Mouse (Mus musculus) limb, embryonic 13.5 days (tissue): ENCODE data around the gene Ptgs1. TPM values are rescaled to one million over a fixed set of nuclear protein-coding genes. Genes with fewer than 3 reads are reported as not detected.

ENCODE experiments used
- ATAC-seq: fragments of 200-750 bp; cut with Nextera tagmentation; 2 replicates; pipeline ENCODE4 v1.8.0; 2017; ENCODE audit warnings: low read depth, moderate number of reproducible peaks, moderate TSS enrichment; ENCODE audit not compliant: low FRiP score
- H3K27ac ChIP-seq: fragments of 300-500 bp; sonication (generic); 2 replicates; pipeline ENCODE4 v1.5.1; 2015; ENCODE audit warnings: inconsistent platforms, mild to moderate bottlenecking, moderate library complexity
- H3K27me3 ChIP-seq: fragments of 300-500 bp; sonication (generic); 2 replicates; pipeline ENCODE4 v1.6.1; 2015; ENCODE audit warnings: mild to moderate bottlenecking, inconsistent platforms
- H3K36me3 ChIP-seq: fragments of 300-500 bp; sonication (generic); 2 replicates; pipeline ENCODE4 v1.6.1; 2015; ENCODE audit warnings: inconsistent platforms, mild to moderate bottlenecking, moderate library complexity
- H3K4me1 ChIP-seq: fragments of 300-500 bp; sonication (generic); 2 replicates; pipeline ENCODE4 v1.6.1; 2015; ENCODE audit warnings: inconsistent platforms
- H3K4me2 ChIP-seq: fragments of 300-500 bp; sonication (generic); replicated peaks from 2 replicates; pipeline ENCODE4 v1.6.1; 2015; ENCODE audit warnings: inconsistent platforms, mild to moderate bottlenecking, moderate library complexity
- H3K4me3 ChIP-seq: fragments of 300-500 bp; sonication (generic); 2 replicates; pipeline ENCODE4 v1.5.1; 2015; ENCODE audit warnings: moderate library complexity, mild to moderate bottlenecking, inconsistent platforms
- H3K9ac ChIP-seq: fragments of 300-500 bp; sonication (generic); 2 replicates; pipeline ENCODE4 v1.6.1; 2015; ENCODE audit warnings: mild to moderate bottlenecking, inconsistent platforms
- H3K9me3 ChIP-seq: fragments of 300-500 bp; sonication (generic); 2 replicates; pipeline ENCODE4 v1.6.1; 2016; ENCODE audit warnings: inconsistent platforms
- WGBS: fragments of 180-500 bp; shearing (Covaris S2); methylation state at CpG from one replicate; pipeline ENCODE4 v1.1.7; 2015; 5-methylcytosine and 5-hydroxymethylcytosine counted together
- polyA plus RNA-seq: library from polyadenylated mRNA; unstranded; fragments of >200 nt; fragmentation: Nextera tagmentation; extraction: Ambion mirVana; gene quantifications from 2 replicates; pipeline ENCODE4 v1.2.1, GENCODE M21; 2015

The Ptgs1 gene
- polyA plus RNA-seq, 1 experiment from 2014 or later = 9.1 TPM

DNA sequence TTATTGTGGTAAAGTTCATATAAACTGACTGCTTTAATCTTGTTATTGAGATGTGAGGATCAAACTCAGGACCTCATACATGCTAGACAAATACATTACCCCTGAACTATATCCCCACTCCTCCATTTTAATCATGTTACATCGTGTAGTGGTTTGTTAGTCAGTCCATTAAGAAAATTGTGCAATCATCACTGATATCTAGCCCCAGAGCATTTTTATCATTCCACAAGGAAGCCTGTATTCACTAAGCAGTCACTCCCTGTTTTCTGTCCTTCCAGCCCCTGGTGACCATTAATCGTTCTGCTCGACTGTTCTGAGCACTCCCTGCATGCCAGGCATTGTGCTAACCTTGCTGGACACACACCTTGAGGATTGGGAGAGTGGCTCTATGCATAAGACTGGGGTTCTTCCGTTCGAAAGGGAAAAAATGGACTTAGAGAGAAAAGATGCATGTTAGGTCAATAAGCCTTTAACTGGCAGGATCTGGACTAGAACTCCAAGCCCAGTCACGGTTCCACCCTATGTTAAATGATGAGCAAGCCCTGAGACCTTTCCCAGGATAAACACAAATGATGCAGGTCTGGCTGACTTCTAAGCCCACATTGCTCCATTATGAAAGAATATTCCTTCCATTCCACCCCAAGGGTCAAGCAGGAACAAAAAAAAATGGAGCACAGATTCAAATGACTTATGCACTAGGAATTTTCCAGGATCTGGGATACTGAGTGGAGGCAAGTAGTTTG is 29.7 kb downstream of the Ptgs1 start:
- H3K9ac ChIP-seq = no peak overlapping the region
- no peak overlapping the region for H3K4me3 ChIP-seq
- no peaks in the 10 kb centered on the region for H3K4me1 ChIP-seq
- H3K27ac ChIP-seq = no peak overlapping the region
- no peaks in the 10 kb centered on the region for H3K27me3 ChIP-seq
- H3K36me3 ChIP-seq = no peaks in the 10 kb centered on the region
- no peak for ATAC-seq
- no peak overlapping the region for H3K4me2 ChIP-seq
- no peaks in the 10 kb centered on the region for H3K9me3 ChIP-seq
- WGBS = 81% methylated on average over 6 of the region's 6 CpGs

DNA sequence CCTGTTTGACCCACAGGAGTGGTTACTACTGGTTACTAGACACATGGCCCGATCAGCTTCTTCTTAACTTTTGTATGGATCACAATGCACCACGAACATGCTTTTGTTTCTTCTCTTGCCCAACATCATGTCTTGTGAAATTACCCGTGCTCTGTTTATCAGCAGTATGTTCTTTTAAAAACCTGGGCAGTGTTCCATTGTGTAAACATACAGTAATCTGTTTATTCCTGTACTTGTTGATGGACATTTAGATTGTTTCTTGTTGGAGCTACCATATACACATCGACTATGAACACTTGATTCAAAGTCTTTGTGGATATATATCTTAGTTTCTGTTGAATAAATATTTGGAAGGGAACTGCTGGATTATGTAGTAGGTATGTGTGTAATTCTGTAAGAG is 31.8 kb downstream of the Ptgs1 start:
- no peaks in the 10 kb centered on the region for H3K4me1 ChIP-seq
- no peaks in the 10 kb centered on the region for H3K9me3 ChIP-seq
- no peak overlapping the region for H3K4me2 ChIP-seq

DNA sequence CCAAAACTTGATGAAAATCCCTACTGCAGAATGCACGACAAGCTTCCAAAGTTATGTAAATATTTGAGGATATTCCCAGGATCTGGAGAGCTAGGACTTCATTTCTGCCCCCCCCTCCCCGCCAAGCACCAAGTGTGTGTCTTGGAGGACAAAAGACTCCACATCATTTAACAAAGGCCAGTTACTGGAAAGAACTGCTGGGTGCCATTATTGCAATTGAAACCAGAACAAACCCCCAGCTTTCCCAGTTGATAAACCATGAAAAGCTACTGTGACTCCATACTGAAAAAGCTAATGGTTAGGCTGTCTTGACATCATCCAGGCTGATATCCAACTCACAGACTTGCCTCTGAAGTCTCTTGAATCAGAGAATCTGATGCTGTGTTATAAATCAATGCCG is 39.2 kb downstream of the Ptgs1 start:
- Histone ChIP-seq H3K36me3 (no peaks in the 10 kb centered on the region), H3K4me2 (no peak overlapping the region), H3K27ac (no peak overlapping the region), H3K4me3 (no peak overlapping the region), H3K4me1 (no peaks in the 10 kb centered on the region), H3K9ac (no peak overlapping the region), H3K27me3 (no peaks in the 10 kb centered on the region), H3K9me3 (no peaks in the 10 kb centered on the region)
- 80% methylated on average over 3 of the region's 3 CpGs for WGBS
- no peak for ATAC-seq

More for the DNA sequence above, 31.8 kb downstream of the Ptgs1 start:
- Histone ChIP-seq H3K27me3 (no peaks in the 10 kb centered on the region), H3K27ac (no peak overlapping the region), H3K9ac (no peak overlapping the region), H3K4me3 (no peak overlapping the region), H3K36me3 (no peaks in the 10 kb centered on the region)
- WGBS = 84% methylated on average over 4 of the region's 4 CpGs
- ATAC-seq = no peak

DNA sequence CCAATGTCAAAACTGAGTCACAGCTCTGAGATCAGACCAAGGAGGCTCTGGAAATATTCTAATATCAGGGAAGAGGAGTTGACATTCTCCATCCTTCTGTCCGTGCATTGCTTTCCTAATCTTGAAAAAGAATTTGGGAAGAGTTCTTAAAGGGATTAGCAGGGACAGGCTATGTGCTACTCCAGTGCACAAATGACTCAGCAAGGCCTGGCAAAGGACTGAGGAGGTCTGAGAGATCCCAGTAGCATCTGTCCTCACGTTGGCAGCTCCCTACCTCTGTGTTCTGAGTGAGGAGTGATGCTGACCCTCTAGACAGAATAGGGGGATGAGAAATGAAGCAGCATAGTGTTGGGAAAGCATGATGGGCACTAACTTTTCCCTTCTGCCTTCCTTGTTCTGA is 40.0 kb downstream of the Ptgs1 start:
- WGBS = 53% methylated on average over 2 of the region's 2 CpGs

DNA sequence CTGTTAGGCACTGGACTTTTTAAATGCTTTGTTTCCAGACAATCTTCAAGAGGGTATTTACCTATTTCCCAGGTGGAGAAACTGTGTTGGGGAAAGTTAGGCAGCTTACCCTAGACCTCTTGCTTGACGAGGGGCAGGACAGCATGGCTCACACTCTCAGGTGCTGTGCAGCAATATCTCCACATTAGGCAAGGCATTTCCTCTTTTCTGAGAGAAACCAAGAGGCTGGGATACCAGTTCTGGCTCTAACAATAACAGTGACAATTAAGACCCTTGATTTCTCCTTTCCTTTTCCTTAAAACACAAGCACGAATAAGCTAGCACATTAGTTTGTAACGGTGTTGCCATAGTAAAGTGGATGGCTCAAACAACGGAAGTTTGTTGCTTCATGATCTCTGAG is 40.9 kb downstream of the Ptgs1 start:
- ATAC-seq = no peak
- Histone ChIP-seq H3K9ac (no peak overlapping the region), H3K27me3 (no peaks in the 10 kb centered on the region), H3K4me3 (no peak overlapping the region), H3K4me2 (no peak overlapping the region), H3K27ac (no peak overlapping the region), H3K4me1 (no peaks in the 10 kb centered on the region), H3K9me3 (no peaks in the 10 kb centered on the region), H3K36me3 (no peaks in the 10 kb centered on the region)
- WGBS = 88% methylated on average over 4 of the region's 4 CpGs

More for the DNA sequence above, 40.0 kb downstream of the Ptgs1 start:
- Histone ChIP-seq H3K4me3 (no peak overlapping the region), H3K9me3 (no peaks in the 10 kb centered on the region), H3K36me3 (no peaks in the 10 kb centered on the region), H3K4me2 (no peak overlapping the region), H3K27me3 (no peaks in the 10 kb centered on the region), H3K27ac (no peak overlapping the region), H3K9ac (no peak overlapping the region), H3K4me1 (no peaks in the 10 kb centered on the region)
- ATAC-seq = no peak

DNA sequence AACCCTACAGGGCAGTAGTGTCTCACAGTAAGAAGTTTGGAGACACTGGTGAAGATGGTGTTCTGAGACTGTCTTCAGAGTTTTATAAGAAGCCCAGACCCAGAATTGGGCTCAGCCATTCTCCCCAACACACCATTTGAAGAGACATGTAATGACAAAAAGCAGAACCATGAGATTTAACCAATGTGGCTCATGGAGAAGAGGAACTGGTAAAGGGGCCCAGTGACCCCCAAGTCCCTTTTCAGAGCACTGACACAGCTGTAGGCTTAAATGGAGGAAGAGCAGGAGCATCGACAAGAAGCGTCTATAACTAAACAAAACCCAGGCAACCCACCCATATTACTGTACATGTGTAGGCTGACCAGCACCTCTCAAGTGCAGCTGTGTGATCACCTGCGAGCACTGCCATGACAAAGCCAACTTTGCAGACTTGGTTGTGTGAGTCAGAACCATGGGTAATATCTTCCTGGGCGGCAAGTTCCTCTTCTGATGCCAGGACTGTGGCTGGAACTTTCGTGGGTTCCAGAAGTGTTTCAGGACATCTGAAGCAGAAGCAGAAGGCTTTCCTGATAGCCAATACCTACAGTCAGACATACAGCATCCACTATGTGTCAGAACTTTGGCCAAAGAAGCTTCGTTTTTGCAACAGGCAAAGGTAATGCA is 42.2 kb downstream of the Ptgs1 start:
- H3K27ac ChIP-seq = no peak overlapping the region
- WGBS = 81% methylated on average over 6 of the region's 6 CpGs
- no peak for ATAC-seq
- no peaks in the 10 kb centered on the region for H3K4me1 ChIP-seq
- no peaks in the 10 kb centered on the region for H3K36me3 ChIP-seq
- H3K27me3 ChIP-seq = no peaks in the 10 kb centered on the region
- H3K4me2 ChIP-seq = no peak overlapping the region
- H3K9me3 ChIP-seq = no peaks in the 10 kb centered on the region
- H3K9ac ChIP-seq = no peak overlapping the region
- H3K4me3 ChIP-seq = no peak overlapping the region

DNA sequence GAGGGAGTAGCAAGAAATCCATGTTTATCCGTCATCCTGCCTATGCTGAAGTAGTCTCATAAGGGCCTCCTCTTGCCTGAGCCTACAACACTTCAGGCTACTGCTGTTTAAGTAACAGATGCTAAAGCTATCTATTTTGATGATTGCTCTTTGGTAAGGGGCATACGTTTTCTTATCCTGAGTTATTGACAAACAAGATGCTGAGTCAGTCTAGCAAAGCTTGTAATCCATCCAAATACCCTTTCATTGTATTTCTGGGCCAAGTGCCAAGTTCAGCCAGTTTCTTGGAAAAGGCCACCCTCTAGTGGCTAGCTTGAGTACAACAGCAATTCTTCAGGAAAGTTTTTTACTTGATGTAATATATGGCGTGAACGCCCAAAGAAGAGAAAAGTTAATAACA is 46.2 kb downstream of the Ptgs1 start:
- no peak for ATAC-seq
- Histone ChIP-seq H3K9ac (no peak overlapping the region), H3K9me3 (no peaks in the 10 kb centered on the region), H3K27me3 (no peaks in the 10 kb centered on the region), H3K4me1 (no peaks in the 10 kb centered on the region), H3K4me3 (no peak overlapping the region), H3K27ac (no peak overlapping the region), H3K4me2 (no peak overlapping the region), H3K36me3 (no peaks in the 10 kb centered on the region)
- WGBS = 32% methylated on average over 4 of the region's 4 CpGs

DNA sequence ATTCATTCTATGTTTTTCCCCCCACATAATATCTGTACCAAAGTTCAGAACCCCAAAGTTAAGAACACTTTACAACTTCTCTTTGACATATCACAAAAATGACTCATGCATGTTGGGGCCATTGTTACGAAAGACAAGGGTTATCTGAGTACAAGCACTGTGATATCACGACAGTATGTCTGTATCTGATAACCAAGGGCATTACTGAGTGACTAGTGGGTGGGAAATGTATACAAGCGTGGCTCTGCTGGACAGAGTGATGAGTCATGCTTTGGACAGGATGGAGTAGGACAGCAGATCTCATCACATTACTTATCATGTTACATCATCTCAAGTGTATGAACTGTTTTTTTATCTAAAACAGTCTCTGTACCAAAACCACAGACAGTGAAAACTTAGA is 48.5 kb downstream of the Ptgs1 start:
- H3K36me3 ChIP-seq = no peaks in the 10 kb centered on the region
- no peak overlapping the region for H3K4me2 ChIP-seq
- 68% methylated on average over 3 of the region's 3 CpGs for WGBS
- no peak overlapping the region for H3K4me3 ChIP-seq
- H3K4me1 ChIP-seq = no peaks in the 10 kb centered on the region
- H3K27ac ChIP-seq = no peak overlapping the region
- no peak for ATAC-seq
- H3K9me3 ChIP-seq = no peaks in the 10 kb centered on the region
- no peak overlapping the region for H3K9ac ChIP-seq
- H3K27me3 ChIP-seq = no peaks in the 10 kb centered on the region

DNA sequence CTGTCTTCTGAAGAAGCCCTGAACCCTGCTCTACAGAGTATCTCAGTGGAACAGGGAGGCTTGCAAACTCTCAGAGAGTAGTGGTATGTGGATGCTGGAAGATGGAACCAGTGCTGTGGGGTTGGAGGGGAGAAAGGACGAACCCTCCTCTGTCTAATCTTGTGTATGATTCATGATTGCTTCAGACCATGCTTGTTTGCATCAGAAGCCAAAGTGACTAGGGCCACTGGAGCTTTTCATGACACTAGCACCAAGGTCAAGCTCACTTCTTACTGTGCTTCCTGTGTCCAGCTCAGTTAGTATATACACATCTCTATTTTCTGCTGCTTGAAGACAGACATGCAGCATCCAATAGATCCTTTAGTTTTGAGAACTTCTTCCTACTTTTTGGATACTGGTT is 50.9 kb downstream of the Ptgs1 start:
- H3K9ac ChIP-seq = no peak overlapping the region
- no peak overlapping the region for H3K27ac ChIP-seq
- WGBS = 63% methylated on average over 1 of the region's 1 CpGs
- no peak overlapping the region for H3K4me2 ChIP-seq
- H3K4me3 ChIP-seq = no peak overlapping the region
- H3K36me3 ChIP-seq = no peaks in the 10 kb centered on the region
- no peaks in the 10 kb centered on the region for H3K27me3 ChIP-seq
- no peaks in the 10 kb centered on the region for H3K9me3 ChIP-seq
- no peaks in the 10 kb centered on the region for H3K4me1 ChIP-seq
- ATAC-seq = no peak

DNA sequence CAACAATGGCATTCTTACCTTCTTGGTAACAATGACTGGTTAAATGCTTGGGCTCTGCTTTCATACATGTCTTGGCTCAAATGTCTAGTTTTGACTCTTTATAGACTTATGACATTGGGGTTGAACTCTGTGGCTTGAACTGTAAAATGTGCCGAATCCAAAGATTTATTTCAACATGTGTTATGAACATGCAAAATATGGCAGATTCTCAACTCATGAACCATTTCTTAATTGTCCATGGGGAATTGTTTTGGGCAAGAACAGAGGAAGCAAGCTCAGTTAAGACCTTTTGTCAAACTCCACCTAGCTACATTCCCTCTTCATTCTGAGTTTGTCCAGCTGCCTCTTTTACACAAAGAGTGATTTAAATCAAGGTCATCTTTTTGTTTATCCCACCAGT is 52.1 kb downstream of the Ptgs1 start:
- Histone ChIP-seq H3K9ac (no peak overlapping the region), H3K4me2 (no peak overlapping the region), H3K9me3 (no peaks in the 10 kb centered on the region), H3K27ac (no peak overlapping the region), H3K4me1 (no peaks in the 10 kb centered on the region), H3K4me3 (no peak overlapping the region), H3K36me3 (no peaks in the 10 kb centered on the region), H3K27me3 (no peaks in the 10 kb centered on the region)
- no peak for ATAC-seq
- WGBS = 94% methylated on average over 1 of the region's 1 CpGs
